Mouse (Mus musculus): ENCODE measurements around the gene Elfn2. TPM values are rescaled to one million over a fixed set of nuclear protein-coding genes. Genes with fewer than 3 reads are reported as not detected.

Elfn2 gene
- polyA plus RNA-seq, 3 experiments from 2014 or later: 0.05 TPM; not detected in 2

GRCm38 (mm10) chr15:78720532-78720931 is 2.0 kb upstream of the Elfn2 start:
- ATAC-seq: no peak

- ATAC-seq: peak; percentile 50
Observed at GRCm38 (mm10) chr15:78720094-78720493, 1.5 kb upstream of the Elfn2 start.

DNA sequence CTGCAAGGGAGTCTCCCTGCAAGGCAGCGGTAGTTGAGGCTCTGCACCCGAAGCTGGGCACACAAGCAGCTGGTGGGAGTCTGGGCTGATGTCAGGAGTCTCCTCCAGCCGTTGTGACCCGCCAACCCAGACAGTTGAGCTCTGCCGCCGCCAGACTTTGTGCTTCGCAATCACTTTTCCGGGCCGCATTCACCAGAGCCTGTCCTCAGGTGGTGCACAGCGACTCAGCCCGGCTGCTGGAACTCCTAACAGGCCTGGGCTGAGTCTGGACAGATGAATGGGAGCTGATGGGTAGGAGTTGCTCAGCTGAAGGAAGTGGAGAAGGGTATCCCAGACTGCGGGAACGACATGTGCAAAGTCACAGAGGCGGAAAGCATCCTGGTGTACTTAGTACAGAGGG is 845 bp upstream of the Elfn2 start:
- no peak for ATAC-seq

GRCm38 (mm10) chr15:78716936-78717335 is 1.6 kb downstream of the Elfn2 start:
- ATAC-seq: no peak

DNA sequence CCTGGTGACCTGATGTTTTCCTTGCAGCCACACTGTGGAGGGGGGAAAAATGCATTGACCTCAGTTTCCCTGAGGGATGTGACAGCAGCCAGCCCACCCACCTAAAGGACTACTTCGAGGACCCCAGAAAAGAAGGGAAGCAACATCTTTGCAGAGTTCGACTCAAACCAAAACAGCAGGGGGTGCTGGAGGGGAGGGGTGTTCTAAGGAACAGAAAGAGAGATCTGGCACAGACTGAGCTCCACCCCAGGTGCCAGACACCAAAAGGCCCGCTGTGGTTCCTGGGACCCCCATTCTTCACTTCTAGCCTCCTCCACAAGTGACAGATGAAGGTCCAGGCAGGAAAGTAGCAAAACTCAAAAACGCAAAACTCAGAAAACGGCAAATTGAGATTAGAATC is 2.7 kb downstream of the Elfn2 start:
- no peak for ATAC-seq

DNA sequence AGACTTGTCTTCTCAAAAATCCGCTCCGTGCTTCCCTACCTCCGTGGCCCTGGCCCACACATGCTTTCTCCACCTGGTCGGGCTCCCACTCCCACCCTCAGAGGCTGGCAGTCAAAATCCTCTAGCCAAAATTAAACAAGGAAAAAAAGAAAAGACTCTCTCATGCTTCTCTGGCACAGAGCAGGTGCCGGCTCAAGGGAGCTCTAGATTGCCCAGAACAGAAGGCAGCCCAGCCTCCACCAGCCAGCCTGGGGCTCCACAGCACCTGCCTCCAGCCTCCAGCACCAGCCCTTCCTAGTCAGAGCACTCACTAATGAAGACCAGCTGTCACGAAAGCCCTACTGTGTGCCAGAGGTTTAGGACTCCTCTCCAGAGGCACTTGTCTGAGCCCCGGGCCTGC is 4.8 kb downstream of the Elfn2 start:
- no peak for ATAC-seq

GRCm38 (mm10) chr15:78712335-78713258 is 6.0 kb downstream of the Elfn2 start:
- ATAC-seq: peak; percentile 72

DNA sequence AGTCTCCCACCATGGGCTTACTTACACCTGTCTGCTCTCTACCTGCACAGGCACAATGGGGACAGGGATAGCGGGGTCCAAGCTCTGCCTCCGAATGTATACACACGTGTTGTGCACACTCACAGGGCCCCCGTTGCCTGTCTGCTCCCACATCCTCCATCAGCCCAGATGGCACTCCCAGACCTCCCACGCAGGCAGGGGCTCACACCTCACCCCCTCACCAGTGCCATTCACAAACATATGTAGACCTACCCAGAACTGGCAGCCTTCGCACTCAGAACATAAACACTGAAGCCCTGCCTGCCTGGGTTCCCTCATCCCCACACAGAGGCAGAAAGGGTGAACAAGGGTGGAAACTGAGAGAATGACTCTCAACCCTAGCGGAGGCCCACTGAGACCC is 6.6 kb downstream of the Elfn2 start:
- no peak for ATAC-seq

GRCm38 (mm10) chr15:78710634-78711033 is 7.9 kb downstream of the Elfn2 start:
- ATAC-seq: no peak

DNA sequence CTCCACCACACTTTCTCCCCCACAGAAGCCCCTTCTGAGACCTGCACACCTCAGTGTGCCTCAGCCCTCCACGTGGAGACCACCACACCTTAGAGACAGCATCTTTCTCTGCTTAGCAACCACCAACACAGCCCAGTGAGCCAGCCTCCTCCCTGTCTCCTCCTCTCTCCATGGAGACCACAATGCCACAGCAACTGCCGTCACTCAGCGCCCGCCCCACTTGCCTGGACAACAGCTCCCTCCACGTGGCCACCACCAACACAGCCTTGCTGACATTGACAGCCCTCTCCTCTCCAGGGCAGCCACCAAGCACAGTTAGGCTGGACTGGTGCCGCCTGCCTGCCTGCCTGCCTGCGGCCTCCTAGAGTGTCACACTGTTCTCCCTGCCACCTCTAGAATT is 8.8 kb downstream of the Elfn2 start:
- no peak for ATAC-seq

DNA sequence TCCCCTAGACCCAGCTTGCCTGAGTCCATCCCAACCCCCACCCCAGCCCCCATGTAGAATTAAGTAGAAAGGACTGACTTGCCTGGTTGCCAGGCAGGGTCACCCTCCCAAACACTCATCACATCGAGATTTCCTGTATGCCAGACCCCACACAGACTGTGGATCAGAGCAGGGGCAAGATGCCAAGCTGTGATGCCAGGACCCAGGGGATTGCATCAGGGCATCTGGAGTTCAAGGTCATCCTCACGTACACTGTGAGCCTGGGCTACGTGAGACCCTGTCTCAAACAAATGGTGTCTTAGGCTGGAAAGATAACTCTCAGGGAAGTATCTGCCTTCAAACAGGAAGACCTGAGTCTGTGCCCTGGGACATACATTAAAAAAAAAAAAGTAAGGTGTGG is 11.9 kb downstream of the Elfn2 start:
- ATAC-seq: no peak

DNA sequence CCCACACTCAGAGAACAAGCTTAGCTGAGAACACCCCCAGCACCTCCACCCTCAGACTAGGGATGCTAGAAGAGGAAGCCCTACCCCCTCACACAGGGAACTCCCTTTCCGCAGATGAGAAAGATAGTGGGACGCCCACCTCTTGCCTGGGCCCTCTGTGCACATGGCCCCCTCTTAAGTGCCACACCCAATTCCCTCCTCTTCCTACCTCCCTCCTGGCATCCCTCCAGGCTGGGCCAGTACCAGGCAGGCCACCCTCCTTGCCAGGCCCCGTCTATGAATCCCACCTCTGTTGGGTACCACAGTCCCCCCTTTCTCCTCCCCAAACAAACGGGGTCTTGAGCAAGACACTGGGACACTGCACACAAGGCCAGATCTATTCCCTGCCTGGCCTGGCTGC is 13.7 kb downstream of the Elfn2 start:
- no peak for ATAC-seq

GRCm38 (mm10) chr15:78704007-78704406 is 14.6 kb downstream of the Elfn2 start:
- ATAC-seq: no peak

- no peak for ATAC-seq
Observed at GRCm38 (mm10) chr15:78700420-78700819, 18.2 kb downstream of the Elfn2 start.

- no peak for ATAC-seq
Observed at GRCm38 (mm10) chr15:78699513-78699912, 19.1 kb downstream of the Elfn2 start.

DNA sequence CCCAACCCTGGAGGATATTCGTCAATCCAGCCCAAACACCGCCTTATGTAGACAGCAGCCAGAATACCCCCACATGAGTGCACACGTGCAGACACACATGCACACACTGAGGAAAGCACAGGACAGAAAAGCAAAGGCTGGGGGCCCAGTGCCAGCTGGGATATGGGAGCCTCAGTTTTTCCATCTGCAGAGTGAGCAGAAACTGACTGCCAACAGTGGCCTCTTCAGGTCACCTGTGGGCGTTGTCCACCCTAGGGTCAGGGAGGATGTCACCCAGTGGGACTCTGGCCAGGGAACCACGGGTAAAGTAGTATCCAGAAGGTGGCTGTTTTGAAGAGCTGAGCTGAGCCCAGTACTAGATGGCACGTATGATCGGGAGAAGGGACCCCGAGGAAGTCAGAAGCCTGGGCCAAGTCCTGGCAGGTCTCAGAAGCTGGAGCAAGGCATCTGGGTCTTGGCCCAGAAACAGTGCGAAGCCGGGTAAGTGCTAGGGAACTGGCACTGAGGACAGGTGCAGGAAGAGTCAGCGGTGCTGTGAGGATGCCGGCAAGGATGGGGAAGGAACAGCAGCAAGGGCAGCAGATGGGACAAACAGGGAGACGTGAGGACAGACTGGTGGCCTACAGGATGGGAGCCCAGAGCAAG is 20.0 kb downstream of the Elfn2 start:
- ATAC-seq: no peak

GRCm38 (mm10) chr15:78698084-78698483 is 20.5 kb downstream of the Elfn2 start:
- ATAC-seq: no peak

DNA sequence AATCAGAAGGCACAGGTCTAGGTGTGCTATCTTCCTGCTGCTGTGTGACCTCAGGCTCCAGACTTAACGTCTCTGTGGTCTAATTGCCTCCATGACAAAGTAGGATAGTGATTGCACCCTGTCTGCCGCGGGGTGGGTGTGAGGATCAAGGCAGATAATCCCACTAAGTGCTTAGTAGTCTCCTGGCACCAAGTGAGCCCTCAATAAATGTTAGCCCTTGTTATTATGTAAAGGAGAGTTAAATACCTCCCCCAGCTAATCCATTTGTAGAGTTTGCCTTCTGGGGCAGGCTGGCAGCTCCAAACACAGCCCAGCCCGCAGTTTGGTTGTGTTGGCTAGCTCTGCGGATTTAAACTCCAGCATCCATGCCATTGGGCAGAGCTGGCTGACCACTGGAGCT is 22.8 kb downstream of the Elfn2 start:
- no peak for ATAC-seq

DNA sequence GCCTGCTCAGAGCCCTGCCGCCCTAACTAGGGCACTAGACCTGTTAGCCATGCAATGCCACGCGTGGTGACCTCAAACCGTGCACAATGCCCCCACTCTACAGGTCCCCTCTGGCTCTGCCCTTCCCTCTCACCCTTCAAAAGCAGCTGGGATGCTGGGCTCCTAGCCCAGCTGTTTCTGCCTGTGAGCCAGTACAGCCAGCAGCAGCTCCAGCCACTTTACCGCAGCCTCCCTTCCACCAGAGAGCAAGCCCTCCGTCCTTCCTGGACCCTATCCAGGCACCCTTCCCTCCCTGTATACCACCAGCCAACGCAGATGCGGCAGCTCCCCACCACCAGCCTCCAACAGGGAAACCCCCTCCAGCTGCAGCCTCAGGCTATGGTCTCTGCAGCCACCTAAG is 26.1 kb downstream of the Elfn2 start:
- ATAC-seq: no peak

- ATAC-seq: no peak
Observed at GRCm38 (mm10) chr15:78690716-78691115, 27.9 kb downstream of the Elfn2 start.

DNA sequence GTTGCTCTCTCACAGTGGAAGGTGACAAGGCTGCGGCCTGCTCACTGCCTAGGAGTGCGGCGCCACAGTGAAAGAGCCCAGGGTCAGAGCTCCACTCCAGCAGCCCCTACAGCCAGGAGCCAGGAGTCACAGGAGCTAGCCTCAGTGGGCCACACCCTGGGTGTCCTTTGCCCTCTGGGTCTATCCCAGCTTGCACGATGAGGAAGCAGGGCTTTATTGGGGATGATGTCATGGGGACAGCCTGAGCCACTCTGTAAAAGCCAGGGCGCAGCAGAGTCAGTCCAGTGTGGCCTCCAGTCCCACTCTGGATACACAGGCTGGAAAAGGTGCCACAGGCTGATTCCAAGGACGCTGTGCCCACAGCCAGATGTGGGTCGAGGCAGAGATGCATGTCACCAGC is 31.7 kb downstream of the Elfn2 start:
- ATAC-seq: no peak

DNA sequence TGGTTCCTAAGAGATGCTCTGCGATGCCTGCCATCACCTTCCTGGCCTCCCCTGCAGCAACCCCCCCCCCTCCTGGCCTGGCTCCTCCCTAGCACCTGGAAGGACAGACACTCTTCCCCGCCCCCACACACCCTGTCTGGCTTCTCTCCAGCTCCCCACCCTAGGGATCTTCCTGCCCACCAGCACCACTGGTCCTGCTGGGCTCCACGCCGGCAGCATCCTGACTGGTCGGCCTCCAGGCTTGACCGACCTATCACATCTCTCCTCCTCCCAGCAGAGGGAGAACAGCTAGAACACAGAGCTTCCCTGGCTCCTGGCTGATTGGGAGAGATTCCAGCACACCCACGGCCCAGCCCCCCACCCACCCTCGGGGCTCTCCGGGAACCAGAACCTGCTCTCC is 34.5 kb downstream of the Elfn2 start:
- ATAC-seq: no peak

DNA sequence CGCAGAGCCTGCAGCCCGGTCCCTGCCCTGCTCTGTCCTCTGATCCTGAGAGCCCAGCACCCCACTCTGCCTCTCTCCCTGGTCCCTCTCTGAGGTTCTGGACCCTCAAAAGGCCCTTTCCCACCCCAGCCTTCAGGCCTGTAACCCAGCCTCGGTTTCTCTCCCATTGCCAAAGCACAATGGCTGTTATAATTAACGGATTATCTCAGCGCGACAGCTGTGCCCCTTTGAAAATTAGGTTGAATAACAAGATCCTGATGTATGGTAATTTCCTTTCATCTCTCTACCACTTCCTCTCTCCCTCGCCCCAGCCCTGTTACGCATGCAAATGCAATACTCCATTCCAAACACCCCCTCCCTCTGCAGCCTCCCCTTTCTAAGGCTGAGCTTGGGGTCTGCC is 35.1 kb downstream of the Elfn2 start:
- peak; percentile 98 for ATAC-seq

GRCm38 (mm10) chr15:78681781-78682180 is 36.8 kb downstream of the Elfn2 start:
- no peak for ATAC-seq

All from inflammation-experienced regulatory T-cells, adult 6 months (primary cell).